Mouse (Mus musculus): ENCODE data around the gene Spats1. TPM values are rescaled to one million over a fixed set of nuclear protein-coding genes. Genes with fewer than 3 reads are reported as not detected.

Gene Spats1
- total RNA-seq, 1 experiment: 8.5 TPM

DNA sequence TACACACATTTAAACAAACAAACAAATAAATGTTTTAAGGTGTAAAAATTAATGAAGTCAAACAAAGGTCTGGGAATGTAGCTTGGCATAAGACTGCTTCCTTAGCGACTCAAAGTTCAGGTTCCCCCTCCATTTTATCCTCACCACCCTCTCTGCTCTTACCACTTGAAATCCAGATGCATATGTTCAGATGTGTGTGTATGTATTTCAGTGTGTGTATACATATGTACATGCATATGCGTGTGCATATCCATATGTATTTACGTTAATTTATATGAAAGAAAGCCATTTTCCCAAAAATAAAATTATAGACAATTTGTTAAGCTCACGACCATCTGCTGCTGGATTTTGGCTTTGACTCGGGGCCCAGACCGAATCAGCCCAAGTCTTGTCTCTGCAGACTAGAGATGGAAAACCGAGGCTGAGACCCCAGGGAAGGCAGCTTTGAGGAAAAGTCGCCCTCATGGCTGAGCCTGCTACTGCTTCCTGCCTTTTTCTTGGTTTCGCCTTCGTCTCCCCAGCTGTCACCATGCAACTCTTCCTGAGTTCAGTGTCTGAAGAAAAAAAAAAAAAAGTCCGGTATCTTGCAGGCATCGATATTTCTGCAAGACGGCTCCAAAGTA, 15.4 kb upstream of the Spats1 start:
- no peak for TF ChIP-seq ZC3H11A (IDR thresholded peaks at IDR 0.05; ENCODE audit: borderline replicate concordance, low read depth, low read length)
- TF ChIP-seq CHD2 (IDR thresholded peaks at IDR 0.05; ENCODE audit: low read depth, low read length): no peak
- no peak for TF ChIP-seq ZNF384 (IDR thresholded peaks at IDR 0.05; ENCODE audit: low read depth, low read length)
- no peak for TF ChIP-seq MAFK (IDR thresholded peaks at IDR 0.05; ENCODE audit: insufficient read depth, low read depth, low read length)
- TF ChIP-seq HCFC1 (IDR thresholded peaks at IDR 0.05; ENCODE audit: borderline replicate concordance, insufficient read depth, low read length): no peak
- no peaks in the 10 kb centered on the region for H3K9me3 ChIP-seq (ENCODE audit: control insufficient read depth, insufficient read depth, low read depth, low read length)
- in situ Hi-C loops (cut with MboI; ENCODE audit: low sequenced_read_pairs in 2 of 2, unreplicated experiment in 2 of 2): no loop called here
- no peak overlapping the region for H3K4me3 ChIP-seq (ENCODE audit: insufficient read depth in 1 of 2, low read depth in 1 of 2, low read length in 2 of 2, poor library complexity in 1 of 2, severe bottlenecking in 1 of 2)
- no peak overlapping the region for H3K9ac ChIP-seq (ENCODE audit: insufficient read depth, low read depth, low read length, poor library complexity, severe bottlenecking)
- H3K4me1 ChIP-seq (ENCODE audit: control insufficient read depth in 2 of 2, insufficient read depth in 2 of 2, low read length in 2 of 2, poor library complexity in 1 of 2): peaks cover 3 to 6% of the 10 kb centered on the region in 2 experiments; a peak in 2 of 4 replicates
- H3K36me3 ChIP-seq (ENCODE audit: control insufficient read depth, insufficient read depth, low read length, poor library complexity, severe bottlenecking): no peaks in the 10 kb centered on the region; the same call in 1 of the 2 replicates
- DNase-seq (ENCODE audit: low read depth, low spot score): no peak
- H3K27ac ChIP-seq (ENCODE audit: insufficient read depth, low read depth, low read length, poor library complexity, severe bottlenecking): no peak overlapping the region

DNA sequence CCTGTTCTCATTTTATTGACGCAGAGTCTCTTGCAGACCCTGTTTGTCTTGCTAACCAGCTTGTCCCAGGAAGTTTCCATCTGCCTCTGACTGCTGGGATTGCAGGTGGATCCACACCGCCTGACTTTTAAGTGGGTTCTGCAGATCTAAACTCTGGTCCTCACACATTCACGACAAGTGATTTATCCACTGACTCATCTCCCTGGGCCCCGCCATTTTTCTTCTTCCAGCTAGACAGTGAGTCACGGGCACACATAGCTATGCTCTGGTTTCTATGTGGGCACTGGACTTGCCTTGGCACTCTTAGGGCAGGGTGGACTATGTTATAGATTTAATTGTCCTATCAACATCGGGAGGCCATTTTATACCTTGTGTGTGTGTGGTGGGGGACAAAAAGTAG, 14.5 kb upstream of the Spats1 start:
- in situ Hi-C loops (cut with MboI; ENCODE audit: low sequenced_read_pairs in 2 of 2, unreplicated experiment in 2 of 2): no loop called here
- no peak overlapping the region for H3K4me3 ChIP-seq (ENCODE audit: insufficient read depth in 1 of 2, low read depth in 1 of 2, low read length in 2 of 2, poor library complexity in 1 of 2, severe bottlenecking in 1 of 2)
- no peaks in the 10 kb centered on the region for H3K4me1 ChIP-seq (ENCODE audit: control insufficient read depth in 2 of 2, insufficient read depth in 2 of 2, low read length in 2 of 2, poor library complexity in 1 of 2)
- H3K36me3 ChIP-seq (ENCODE audit: control insufficient read depth, insufficient read depth, low read length, poor library complexity, severe bottlenecking): no peaks in the 10 kb centered on the region; the same call in 1 of the 2 replicates
- DNase-seq (ENCODE audit: low read depth, low spot score): no peak
- H3K9me3 ChIP-seq (ENCODE audit: control insufficient read depth, insufficient read depth, low read depth, low read length): no peaks in the 10 kb centered on the region
- TF ChIP-seq HCFC1 (IDR thresholded peaks at IDR 0.05; ENCODE audit: borderline replicate concordance, insufficient read depth, low read length) (no peak), ZC3H11A (IDR thresholded peaks at IDR 0.05; ENCODE audit: borderline replicate concordance, low read depth, low read length) (no peak), CHD2 (IDR thresholded peaks at IDR 0.05; ENCODE audit: low read depth, low read length) (no peak), ZNF384 (IDR thresholded peaks at IDR 0.05; ENCODE audit: low read depth, low read length) (no peak)
- no peak overlapping the region for H3K9ac ChIP-seq (ENCODE audit: insufficient read depth, low read depth, low read length, poor library complexity, severe bottlenecking)
- H3K27ac ChIP-seq (ENCODE audit: insufficient read depth, low read depth, low read length, poor library complexity, severe bottlenecking): no peak overlapping the region

GRCm38 (mm10) chr17:45488321-45489254, 13.4 kb upstream of the Spats1 start:
- no peak overlapping the region for H3K27ac ChIP-seq (ENCODE audit: insufficient read depth, low read depth, low read length, poor library complexity, severe bottlenecking)
- H3K4me3 ChIP-seq (ENCODE audit: insufficient read depth in 1 of 2, low read depth in 1 of 2, low read length in 2 of 2, poor library complexity in 1 of 2, severe bottlenecking in 1 of 2): no peak overlapping the region
- no peak for TF ChIP-seq ZC3H11A (IDR thresholded peaks at IDR 0.05; ENCODE audit: borderline replicate concordance, low read depth, low read length)
- TF ChIP-seq MAFK (IDR thresholded peaks at IDR 0.05; ENCODE audit: insufficient read depth, low read depth, low read length): no peak
- TF ChIP-seq CHD2 (IDR thresholded peaks at IDR 0.05; ENCODE audit: low read depth, low read length): no peak
- TF ChIP-seq HCFC1 (IDR thresholded peaks at IDR 0.05; ENCODE audit: borderline replicate concordance, insufficient read depth, low read length): no peak
- TF ChIP-seq ZNF384 (IDR thresholded peaks at IDR 0.05; ENCODE audit: low read depth, low read length): no peak
- no peaks in the 10 kb centered on the region for H3K36me3 ChIP-seq (ENCODE audit: control insufficient read depth, insufficient read depth, low read length, poor library complexity, severe bottlenecking)
- H3K9me3 ChIP-seq (ENCODE audit: control insufficient read depth, insufficient read depth, low read depth, low read length): no peaks in the 10 kb centered on the region
- no peak overlapping the region for H3K9ac ChIP-seq (ENCODE audit: insufficient read depth, low read depth, low read length, poor library complexity, severe bottlenecking)
- no peak for DNase-seq (ENCODE audit: low read depth, low spot score)
- in situ Hi-C loops (cut with MboI; ENCODE audit: low sequenced_read_pairs in 2 of 2, unreplicated experiment in 2 of 2): no loop called here
- H3K4me1 ChIP-seq (ENCODE audit: control insufficient read depth in 2 of 2, insufficient read depth in 2 of 2, low read length in 2 of 2, poor library complexity in 1 of 2): no peaks in the 10 kb centered on the region

- H3K4me3 ChIP-seq (ENCODE audit: insufficient read depth in 1 of 2, low read depth in 1 of 2, low read length in 2 of 2, poor library complexity in 1 of 2, severe bottlenecking in 1 of 2): no peak overlapping the region
- TF ChIP-seq ZNF384 (IDR thresholded peaks at IDR 0.05; ENCODE audit: low read depth, low read length): no peak
- no peak for TF ChIP-seq HCFC1 (IDR thresholded peaks at IDR 0.05; ENCODE audit: borderline replicate concordance, insufficient read depth, low read length)
- no peak for TF ChIP-seq ZC3H11A (IDR thresholded peaks at IDR 0.05; ENCODE audit: borderline replicate concordance, low read depth, low read length)
- no peak for TF ChIP-seq CHD2 (IDR thresholded peaks at IDR 0.05; ENCODE audit: low read depth, low read length)
- no peak for TF ChIP-seq MAFK (IDR thresholded peaks at IDR 0.05; ENCODE audit: insufficient read depth, low read depth, low read length)
Observed at GRCm38 (mm10) chr17:45487216-45487615, 12.0 kb upstream of the Spats1 start.

More at GRCm38 (mm10) chr17:45487216-45487615, 12.0 kb upstream of the Spats1 start:
- no peaks in the 10 kb centered on the region for H3K4me1 ChIP-seq (ENCODE audit: control insufficient read depth in 2 of 2, insufficient read depth in 2 of 2, low read length in 2 of 2, poor library complexity in 1 of 2)
- no peak overlapping the region for H3K9ac ChIP-seq (ENCODE audit: insufficient read depth, low read depth, low read length, poor library complexity, severe bottlenecking)
- H3K36me3 ChIP-seq (ENCODE audit: control insufficient read depth, insufficient read depth, low read length, poor library complexity, severe bottlenecking): no peaks in the 10 kb centered on the region
- no peak overlapping the region for H3K27ac ChIP-seq (ENCODE audit: insufficient read depth, low read depth, low read length, poor library complexity, severe bottlenecking)
- no peaks in the 10 kb centered on the region for H3K9me3 ChIP-seq (ENCODE audit: control insufficient read depth, insufficient read depth, low read depth, low read length)
- in situ Hi-C loops (cut with MboI; ENCODE audit: low sequenced_read_pairs in 2 of 2, unreplicated experiment in 2 of 2): no loop called here
- no peak for DNase-seq (ENCODE audit: low read depth, low spot score)
